Mouse (Mus musculus): ENCODE results near the gene Mrpl33. TPM values are rescaled to one million over a fixed set of nuclear protein-coding genes. Genes with fewer than 3 reads are reported as not detected.

Gene Mrpl33
- total and polyA plus RNA-seq, 2 experiments = 11.5 to 65.1 TPM

DNA sequence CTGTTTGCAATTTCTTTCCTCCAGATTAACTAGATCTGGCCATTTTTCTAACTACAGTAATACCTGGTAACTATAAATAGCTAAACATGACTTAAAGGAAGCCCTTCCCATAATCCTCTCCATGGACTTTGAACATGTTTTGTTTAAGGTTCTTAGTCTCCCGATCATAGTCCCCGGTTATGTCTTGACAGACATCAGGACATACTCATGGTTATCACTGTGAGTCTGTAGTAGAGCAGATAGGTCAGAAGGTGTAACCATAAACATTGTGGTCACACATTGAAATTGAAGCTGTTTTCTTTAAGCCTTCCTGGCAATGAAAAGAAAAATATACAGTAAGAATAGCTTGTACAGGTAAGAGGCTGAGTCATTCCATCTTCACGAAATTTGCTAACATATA lies 23.0 kb upstream of the Mrpl33 start:
- Histone ChIP-seq H3K27me3 (ENCODE audit: control insufficient read depth, insufficient read depth, low read length) (no peaks in the 10 kb centered on the region), H3K27ac (replicated peaks; ENCODE audit: insufficient read depth, low read depth, low read length) (no peak overlapping the region), H3K79me2 (ENCODE audit: control insufficient read depth, insufficient read depth, low read length) (no peaks in the 10 kb centered on the region), H3K4me1 (ENCODE audit: control insufficient read depth, insufficient read depth, low read length) (no peaks in the 10 kb centered on the region), H3K4me3 (ENCODE audit: insufficient read depth, low read depth, low read length) (no peak overlapping the region), H3K9ac (ENCODE audit: low read depth, low read length) (no peak overlapping the region), H3K36me3 (ENCODE audit: control insufficient read depth, insufficient read depth, low read length) (no peaks in the 10 kb centered on the region)
- WGBS = 90% methylated on average over 3 of the region's 3 CpGs
- TF ChIP-seq POLR2A (IDR thresholded peaks at IDR 0.05; ENCODE audit: extremely low read depth, insufficient read depth, low read length) = no peak
- no peak for TF ChIP-seq CTCF (IDR thresholded peaks at IDR 0.05; ENCODE audit: low read depth, low read length)
- DNase-seq (ENCODE audit: extremely low read depth, low read depth, low spot score) = no peak

DNA sequence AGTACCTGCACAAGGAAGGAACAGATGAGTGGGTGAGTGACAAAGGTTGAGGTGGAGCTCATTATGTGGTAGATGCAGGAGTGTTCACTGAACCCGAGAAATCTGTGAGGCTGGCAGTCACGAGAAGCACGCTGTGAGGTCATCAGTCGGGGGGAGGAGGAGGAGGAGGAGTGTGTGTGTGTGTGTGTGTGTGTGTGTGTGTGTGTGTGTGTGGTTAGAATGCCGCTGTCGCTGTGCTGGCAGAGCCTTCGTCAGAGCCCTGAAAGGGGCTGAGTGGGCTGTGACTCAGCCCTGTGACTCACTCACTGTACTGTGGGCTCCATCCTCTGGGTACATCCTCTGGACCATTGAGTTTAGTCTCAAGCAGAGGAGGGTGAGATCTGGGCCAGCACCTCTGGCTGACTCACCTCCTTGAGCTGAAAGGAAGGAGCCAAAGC lies 20.2 kb upstream of the Mrpl33 start:
- H3K36me3 ChIP-seq (ENCODE audit: control insufficient read depth, insufficient read depth, low read length) = no peaks in the 10 kb centered on the region
- WGBS = 75% methylated on average over 7 of the region's 7 CpGs
- no peak for DNase-seq (ENCODE audit: extremely low read depth, low read depth, low spot score)
- no peaks in the 10 kb centered on the region for H3K79me2 ChIP-seq (ENCODE audit: control insufficient read depth, insufficient read depth, low read length)
- H3K4me1 ChIP-seq (ENCODE audit: control insufficient read depth, insufficient read depth, low read length) = no peaks in the 10 kb centered on the region
- TF ChIP-seq CTCF (IDR thresholded peaks at IDR 0.05; ENCODE audit: low read depth, low read length) (no peak), POLR2A (IDR thresholded peaks at IDR 0.05; ENCODE audit: extremely low read depth, insufficient read depth, low read length) (no peak)
- no peak overlapping the region for H3K4me3 ChIP-seq (ENCODE audit: insufficient read depth, low read depth, low read length)
- H3K27me3 ChIP-seq (ENCODE audit: control insufficient read depth, insufficient read depth, low read length) = no peaks in the 10 kb centered on the region
- H3K27ac ChIP-seq (replicated peaks; ENCODE audit: insufficient read depth, low read depth, low read length) = no peak overlapping the region
- no peak overlapping the region for H3K9ac ChIP-seq (ENCODE audit: low read depth, low read length)

DNA sequence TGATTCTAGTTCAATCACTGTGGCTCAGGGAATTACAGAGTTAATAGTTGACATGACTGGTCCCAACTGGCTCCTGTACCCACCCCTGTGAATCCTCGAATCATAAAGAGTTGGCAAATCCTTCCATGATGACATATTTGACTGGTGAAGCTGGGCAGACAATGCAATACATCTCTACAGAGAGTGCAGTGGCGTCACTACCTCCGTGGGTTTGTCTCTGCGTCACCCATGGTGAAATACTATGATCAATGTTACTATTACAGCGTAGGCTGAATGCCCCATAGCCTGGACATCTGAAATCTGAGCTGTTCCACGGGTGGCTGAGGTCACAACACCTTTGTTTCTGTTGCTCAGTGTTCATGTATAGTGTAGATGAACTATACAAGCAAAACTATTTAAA lies 15.5 kb upstream of the Mrpl33 start:
- no peak for DNase-seq (ENCODE audit: extremely low read depth, low read depth, low spot score)

DNA sequence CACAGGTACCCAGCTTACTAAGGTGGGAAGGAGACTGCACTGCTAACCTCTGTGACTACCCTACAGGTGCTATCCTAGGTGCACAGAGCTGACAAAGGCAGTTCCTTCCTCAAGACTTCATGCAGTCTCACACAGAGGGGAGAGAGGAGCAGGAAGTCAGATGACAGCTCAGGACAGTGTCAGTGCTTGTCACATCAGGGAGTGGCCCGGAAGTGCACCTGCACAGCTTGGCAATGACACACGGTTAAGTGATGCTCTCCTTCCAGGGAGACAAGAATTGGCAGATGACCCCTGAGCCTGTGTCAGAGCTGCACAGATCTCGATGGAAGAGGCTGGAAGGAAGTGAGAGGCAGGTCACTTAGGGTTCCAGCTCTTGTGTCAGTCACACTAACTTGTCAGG lies 14.8 kb upstream of the Mrpl33 start:
- Histone ChIP-seq H3K36me3 (ENCODE audit: control insufficient read depth, insufficient read depth, low read length) (no peaks in the 10 kb centered on the region), H3K4me1 (ENCODE audit: control insufficient read depth, insufficient read depth, low read length) (no peaks in the 10 kb centered on the region), H3K79me2 (ENCODE audit: control insufficient read depth, insufficient read depth, low read length) (no peaks in the 10 kb centered on the region), H3K4me3 (ENCODE audit: insufficient read depth, low read depth, low read length) (no peak overlapping the region), H3K27ac (replicated peaks; ENCODE audit: insufficient read depth, low read depth, low read length) (no peak overlapping the region), H3K9ac (ENCODE audit: low read depth, low read length) (no peak overlapping the region), H3K27me3 (ENCODE audit: control insufficient read depth, insufficient read depth, low read length) (no peaks in the 10 kb centered on the region)
- TF ChIP-seq CTCF (IDR thresholded peaks at IDR 0.05; ENCODE audit: low read depth, low read length) = no peak
- TF ChIP-seq POLR2A (IDR thresholded peaks at IDR 0.05; ENCODE audit: extremely low read depth, insufficient read depth, low read length) = no peak
- 63% methylated on average over 3 of the region's 3 CpGs for WGBS
- no peak for DNase-seq (ENCODE audit: extremely low read depth, low read depth, low spot score)

More for the DNA sequence above, 15.5 kb upstream of the Mrpl33 start:
- TF ChIP-seq POLR2A (IDR thresholded peaks at IDR 0.05; ENCODE audit: extremely low read depth, insufficient read depth, low read length) = no peak
- no peak for TF ChIP-seq CTCF (IDR thresholded peaks at IDR 0.05; ENCODE audit: low read depth, low read length)
- Histone ChIP-seq H3K79me2 (ENCODE audit: control insufficient read depth, insufficient read depth, low read length) (no peaks in the 10 kb centered on the region), H3K4me1 (ENCODE audit: control insufficient read depth, insufficient read depth, low read length) (no peaks in the 10 kb centered on the region), H3K27me3 (ENCODE audit: control insufficient read depth, insufficient read depth, low read length) (no peaks in the 10 kb centered on the region), H3K36me3 (ENCODE audit: control insufficient read depth, insufficient read depth, low read length) (no peaks in the 10 kb centered on the region), H3K4me3 (ENCODE audit: insufficient read depth, low read depth, low read length) (no peak overlapping the region), H3K27ac (replicated peaks; ENCODE audit: insufficient read depth, low read depth, low read length) (no peak overlapping the region), H3K9ac (ENCODE audit: low read depth, low read length) (no peak overlapping the region)
- WGBS = 79% methylated on average over 6 of the region's 6 CpGs

DNA sequence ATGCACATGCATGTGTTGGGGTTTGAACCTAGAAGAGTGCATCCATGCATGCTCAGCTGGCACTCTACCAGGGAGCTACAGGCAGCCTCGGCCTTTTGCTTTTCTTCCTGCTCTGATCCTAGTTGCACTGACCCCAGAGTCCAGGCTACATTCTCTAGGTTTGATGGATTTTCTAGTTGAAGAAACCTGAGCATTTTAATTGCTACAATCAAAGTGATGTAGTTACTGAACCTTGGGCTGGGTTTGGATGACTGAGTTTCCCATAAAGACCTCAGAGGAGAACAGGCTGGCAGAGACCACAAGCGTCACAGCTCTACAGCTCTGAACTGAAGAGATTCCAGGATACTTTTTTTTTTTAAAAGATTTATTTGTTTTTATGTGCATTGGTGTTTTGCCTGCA lies 13.5 kb upstream of the Mrpl33 start:
- 89% methylated on average over 2 of the region's 2 CpGs for WGBS
- H3K79me2 ChIP-seq (ENCODE audit: control insufficient read depth, insufficient read depth, low read length) = no peaks in the 10 kb centered on the region
- no peaks in the 10 kb centered on the region for H3K4me1 ChIP-seq (ENCODE audit: control insufficient read depth, insufficient read depth, low read length)
- H3K36me3 ChIP-seq (ENCODE audit: control insufficient read depth, insufficient read depth, low read length) = no peaks in the 10 kb centered on the region
- no peak overlapping the region for H3K9ac ChIP-seq (ENCODE audit: low read depth, low read length)
- H3K27me3 ChIP-seq (ENCODE audit: control insufficient read depth, insufficient read depth, low read length) = no peaks in the 10 kb centered on the region
- no peak for DNase-seq (ENCODE audit: extremely low read depth, low read depth, low spot score)
- TF ChIP-seq POLR2A (IDR thresholded peaks at IDR 0.05; ENCODE audit: extremely low read depth, insufficient read depth, low read length) (no peak), CTCF (IDR thresholded peaks at IDR 0.05; ENCODE audit: low read depth, low read length) (no peak)
- H3K27ac ChIP-seq (replicated peaks; ENCODE audit: insufficient read depth, low read depth, low read length) = no peak overlapping the region
- H3K4me3 ChIP-seq (ENCODE audit: insufficient read depth, low read depth, low read length) = no peak overlapping the region

DNA sequence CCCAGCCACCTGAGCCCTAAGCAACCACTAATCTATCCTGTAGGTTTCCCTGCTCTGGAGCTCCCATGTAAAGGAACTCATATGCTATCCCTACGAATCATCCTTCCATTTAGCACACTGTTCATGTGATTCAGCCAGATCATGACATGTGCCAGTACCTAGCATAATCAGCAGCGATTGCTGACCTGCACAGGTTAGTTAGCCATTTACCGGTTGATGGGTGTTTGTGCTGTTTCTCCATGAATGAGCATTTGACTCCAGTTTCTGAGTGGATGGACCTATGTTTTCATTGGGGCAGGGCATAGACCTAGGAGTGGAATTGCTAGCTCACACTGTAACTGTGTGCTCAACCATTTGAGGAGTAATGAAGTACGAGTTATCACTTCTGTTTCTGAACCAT lies 11.2 kb upstream of the Mrpl33 start:
- no peak for DNase-seq (ENCODE audit: extremely low read depth, low read depth, low spot score)
- 96% methylated on average over 4 of the region's 4 CpGs for WGBS
- no peak overlapping the region for H3K27ac ChIP-seq (replicated peaks; ENCODE audit: insufficient read depth, low read depth, low read length)
- no peaks in the 10 kb centered on the region for H3K4me1 ChIP-seq (ENCODE audit: control insufficient read depth, insufficient read depth, low read length)
- H3K4me3 ChIP-seq (ENCODE audit: insufficient read depth, low read depth, low read length) = no peak overlapping the region
- no peak overlapping the region for H3K9ac ChIP-seq (ENCODE audit: low read depth, low read length)
- TF ChIP-seq POLR2A (IDR thresholded peaks at IDR 0.05; ENCODE audit: extremely low read depth, insufficient read depth, low read length) (no peak), CTCF (IDR thresholded peaks at IDR 0.05; ENCODE audit: low read depth, low read length) (no peak)
- H3K27me3 ChIP-seq (ENCODE audit: control insufficient read depth, insufficient read depth, low read length) = no peaks in the 10 kb centered on the region
- H3K36me3 ChIP-seq (ENCODE audit: control insufficient read depth, insufficient read depth, low read length) = no peaks in the 10 kb centered on the region
- H3K79me2 ChIP-seq (ENCODE audit: control insufficient read depth, insufficient read depth, low read length) = no peaks in the 10 kb centered on the region

Measured in liver, adult 2 months (tissue).